Mouse (Mus musculus): ENCODE measurements around the gene Gnb3. TPM values are rescaled to one million over a fixed set of nuclear protein-coding genes. Genes with fewer than 3 reads are reported as not detected.
A peak's percentile ranks its signal among the peaks of the same experiment; 100 is the strongest.

The Gnb3 gene
- 0.81 and 1.0 TPM in 2 replicates for polyA plus RNA-seq (2016; fragmentation: Nextera tagmentation; extraction: Ambion mirVana)

DNA sequence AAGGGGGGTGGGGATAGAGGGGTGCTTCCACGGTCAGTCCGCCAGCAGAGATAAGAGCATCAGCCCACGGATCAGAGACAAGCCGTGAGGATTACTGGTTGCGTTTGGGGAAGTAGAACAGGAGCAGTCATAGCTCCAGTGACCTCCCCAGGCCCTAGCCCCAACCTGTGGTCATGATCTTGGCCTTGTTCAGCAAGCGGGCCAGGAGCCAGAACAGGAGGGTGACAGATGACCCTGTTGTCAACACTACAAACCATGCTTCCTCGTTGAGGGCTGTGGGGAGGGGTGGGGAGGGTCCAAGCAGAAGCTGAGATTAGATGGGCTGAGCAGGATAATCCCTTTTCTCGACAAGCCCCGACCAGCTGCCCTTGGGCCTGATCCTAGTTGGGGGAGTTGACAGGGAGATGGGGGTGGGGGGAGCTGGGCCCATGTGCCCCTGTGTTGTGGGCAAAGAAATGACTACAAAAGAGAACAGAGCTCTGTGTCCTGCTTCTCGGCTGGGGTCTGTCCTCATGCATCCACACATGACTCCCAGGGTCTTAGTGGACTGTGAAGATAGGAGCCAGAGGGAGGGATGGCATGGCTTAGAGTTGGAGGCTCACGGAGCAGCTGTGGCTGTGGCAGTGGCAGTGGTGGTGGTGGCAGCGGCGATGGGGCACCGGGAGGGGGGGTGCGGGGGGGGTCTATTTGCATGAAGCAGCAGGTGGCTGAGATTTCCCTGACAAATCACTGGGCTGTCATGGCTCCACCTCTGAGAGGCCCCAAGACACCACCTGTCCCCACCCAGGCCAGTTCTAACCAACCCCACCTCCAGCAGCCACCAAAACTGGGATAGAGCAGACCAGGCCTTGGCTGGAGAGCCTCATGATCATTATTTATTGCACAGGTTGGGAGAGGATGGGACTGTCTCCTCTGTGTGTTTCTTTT is at the start of gene Gnb3:
TSS of gene Gnb3 (minus strand) at position 35 of the 927 bp plus-strand sequence.
- Histone ChIP-seq H3K9ac (replicated peaks) (peak within 1 kb of the TSS; percentile 40), H3K4me1 (replicated peaks) (peaks cover 37% of the 10 kb centered on the region), H3K27me3 (no peaks in the 10 kb centered on the region), H3K4me3 (replicated peaks) (no peak within 1 kb of the TSS), H3K27ac (0 out of 2 replicates have a peak within 1 kb of the TSS, but pooled peaks have one; percentile 8), H3K9me3 (no peaks in the 10 kb centered on the region), H3K36me3 (peaks cover 48% of the 10 kb centered on the region), H3K4me2 (peak within 1 kb of the TSS; percentile 32; the same call in 1 of the 2 replicates)
- 30% methylated on average over 15 of the region's 15 CpGs for WGBS
- no peak; the same call in 1 of the 2 replicates for ATAC-seq (ENCODE audit: insufficient number of reproducible peaks, insufficient read depth, low FRiP score, low TSS enrichment, low read depth)

GRCm38 (mm10) chr6:124888555-124889125 is 48.6 kb upstream of the Gnb3 start:
- H3K4me1 ChIP-seq (replicated peaks): peaks cover 6% of the 10 kb centered on the region; the same call in 1 of the 2 replicates
- ATAC-seq (ENCODE audit: insufficient number of reproducible peaks, insufficient read depth, low FRiP score, low TSS enrichment, low read depth): no peak
- WGBS: 91% methylated on average over 6 of the region's 6 CpGs
- no peaks in the 10 kb centered on the region for H3K9me3 ChIP-seq
- H3K27me3 ChIP-seq: no peaks in the 10 kb centered on the region
- no peak overlapping the region for H3K9ac ChIP-seq (replicated peaks)
- no peak overlapping the region for H3K4me2 ChIP-seq
- H3K27ac ChIP-seq: no peak overlapping the region
- no peak overlapping the region for H3K4me3 ChIP-seq (replicated peaks)
- H3K36me3 ChIP-seq: no peaks in the 10 kb centered on the region

DNA sequence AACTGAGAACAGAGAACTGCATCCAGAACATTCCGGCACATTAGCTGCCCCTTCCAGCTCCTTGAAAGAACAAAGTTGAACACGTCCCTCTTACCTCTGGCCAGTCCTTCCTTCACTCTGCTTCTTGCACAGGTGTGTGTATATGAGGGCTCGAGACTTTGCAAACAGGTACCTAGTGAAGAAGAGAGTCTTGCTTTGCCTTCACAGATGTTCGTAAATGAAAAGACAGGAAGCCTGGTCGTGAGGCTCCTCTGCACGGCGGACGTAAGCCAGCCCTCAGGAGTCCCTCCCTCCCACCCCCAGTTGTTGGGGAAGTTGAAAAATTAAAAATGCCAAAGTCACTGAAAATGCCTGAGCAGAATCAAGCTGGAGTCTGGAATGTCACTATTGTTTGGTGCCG is 47.9 kb upstream of the Gnb3 start, which contains the start of gene Cd4:
TSS of gene Cd4 (minus strand) at position 236 of the 400 bp plus-strand sequence.
- Histone ChIP-seq H3K36me3 (no peaks in the 10 kb centered on the region), H3K4me2 (no peak within 1 kb of the TSS)
- 89% methylated on average over 9 of the region's 9 CpGs for WGBS

DNA sequence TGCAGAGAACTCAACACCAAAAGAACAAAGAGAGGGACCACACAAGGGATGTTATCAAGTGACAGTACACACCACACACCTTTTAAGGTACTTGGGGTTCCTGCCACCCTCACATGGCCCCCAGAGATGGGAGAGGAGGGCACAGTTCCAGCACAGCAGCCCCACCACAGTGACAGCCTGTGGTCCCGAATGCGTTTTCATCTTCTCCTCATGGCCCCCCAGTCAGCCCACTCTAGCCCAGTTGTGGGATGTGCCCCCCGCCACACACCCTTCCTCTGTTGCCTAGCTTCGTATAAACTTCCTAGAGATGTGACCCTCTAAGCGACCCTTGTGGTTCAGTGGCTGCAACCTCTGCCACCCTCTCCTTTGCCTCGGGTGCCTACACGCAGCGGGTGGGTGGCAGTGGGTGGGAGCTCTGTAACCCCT is 45.9 kb upstream of the Gnb3 start:
- no peak overlapping the region for H3K4me3 ChIP-seq (replicated peaks)
- H3K9me3 ChIP-seq: no peaks in the 10 kb centered on the region
- WGBS: 93% methylated on average over 8 of the region's 8 CpGs
- H3K27ac ChIP-seq: no peak overlapping the region
- no peak for ATAC-seq (ENCODE audit: insufficient number of reproducible peaks, insufficient read depth, low FRiP score, low TSS enrichment, low read depth)
- H3K27me3 ChIP-seq: no peaks in the 10 kb centered on the region
- H3K4me2 ChIP-seq: no peak overlapping the region
- H3K4me1 ChIP-seq (replicated peaks): peaks cover 6% of the 10 kb centered on the region; the same call in 1 of the 2 replicates
- H3K36me3 ChIP-seq: no peaks in the 10 kb centered on the region
- H3K9ac ChIP-seq (replicated peaks): no peak overlapping the region

More for the DNA sequence above, 47.9 kb upstream of the Gnb3 start, which contains the start of gene Cd4:
- Histone ChIP-seq H3K4me3 (replicated peaks) (no peak within 1 kb of the TSS), H3K9me3 (no peaks in the 10 kb centered on the region), H3K27me3 (no peaks in the 10 kb centered on the region), H3K4me1 (replicated peaks) (peaks cover 6% of the 10 kb centered on the region; the same call in 1 of the 2 replicates), H3K9ac (replicated peaks) (no peak within 1 kb of the TSS), H3K27ac (no peak within 1 kb of the TSS)
- ATAC-seq (ENCODE audit: insufficient number of reproducible peaks, insufficient read depth, low FRiP score, low TSS enrichment, low read depth): no peak

- Histone ChIP-seq H3K9me3 (no peaks in the 10 kb centered on the region), H3K4me1 (replicated peaks) (peaks cover 6% of the 10 kb centered on the region; the same call in 1 of the 2 replicates), H3K27me3 (no peaks in the 10 kb centered on the region), H3K4me2 (no peak overlapping the region), H3K9ac (replicated peaks) (no peak overlapping the region), H3K4me3 (replicated peaks) (no peak overlapping the region), H3K27ac (no peak overlapping the region), H3K36me3 (no peaks in the 10 kb centered on the region)
- ATAC-seq (ENCODE audit: insufficient number of reproducible peaks, insufficient read depth, low FRiP score, low TSS enrichment, low read depth): no peak
- WGBS: 72% methylated on average over 10 of the region's 10 CpGs
Measured at GRCm38 (mm10) chr6:124884714-124885500, 44.8 kb upstream of the Gnb3 start.

DNA sequence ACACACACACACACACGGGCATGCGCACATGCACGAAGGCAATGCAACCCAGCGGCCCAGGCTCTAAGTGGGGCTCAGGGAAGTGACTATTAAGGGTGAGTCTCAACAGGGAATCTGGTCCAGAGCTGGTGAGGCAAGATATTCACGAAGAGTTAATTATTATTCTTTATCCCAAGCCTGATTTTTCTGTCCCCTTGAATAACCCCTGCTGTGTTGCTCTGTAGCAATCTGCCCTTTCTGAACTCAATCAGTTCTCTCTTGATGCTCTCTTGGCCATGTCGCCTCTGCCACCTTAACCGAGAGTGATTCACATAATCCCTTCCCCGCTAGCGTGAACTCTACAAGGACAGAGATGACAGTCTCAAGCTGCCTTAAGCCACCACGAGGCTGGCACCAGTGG is 43.3 kb upstream of the Gnb3 start:
- Histone ChIP-seq H3K4me3 (replicated peaks) (no peak overlapping the region), H3K36me3 (no peaks in the 10 kb centered on the region), H3K4me2 (no peak overlapping the region), H3K9me3 (no peaks in the 10 kb centered on the region), H3K27me3 (no peaks in the 10 kb centered on the region), H3K4me1 (replicated peaks) (peaks cover 6% of the 10 kb centered on the region; the same call in 1 of the 2 replicates), H3K27ac (no peak overlapping the region), H3K9ac (replicated peaks) (no peak overlapping the region)
- ATAC-seq (ENCODE audit: insufficient number of reproducible peaks, insufficient read depth, low FRiP score, low TSS enrichment, low read depth): no peak
- 83% methylated on average over 10 of the region's 10 CpGs for whole genome bisulfite sequencing

DNA sequence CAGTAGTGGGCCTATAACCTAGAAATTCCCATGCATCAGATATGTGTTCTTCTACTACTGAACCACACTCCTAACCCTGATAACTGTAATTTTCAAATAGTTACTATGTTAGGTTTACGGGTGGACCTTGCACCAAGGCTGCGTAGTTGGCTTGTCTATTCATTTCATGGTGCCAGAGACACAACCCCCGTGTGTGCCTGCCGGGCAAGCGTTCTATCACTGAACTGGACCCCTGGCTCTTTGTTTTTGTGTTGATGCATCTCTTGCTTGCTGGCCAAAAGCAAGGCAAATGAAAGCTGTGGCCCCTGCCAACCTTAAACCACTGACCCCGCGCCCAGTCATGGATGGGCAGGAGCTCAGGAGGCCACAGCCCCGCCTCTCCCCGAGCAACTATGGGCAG is 41.7 kb upstream of the Gnb3 start:
- Histone ChIP-seq H3K27me3 (no peaks in the 10 kb centered on the region), H3K4me3 (replicated peaks) (no peak overlapping the region), H3K4me1 (replicated peaks) (peaks cover 6% of the 10 kb centered on the region; the same call in 1 of the 2 replicates), H3K9me3 (no peaks in the 10 kb centered on the region), H3K4me2 (no peak overlapping the region), H3K27ac (no peak overlapping the region), H3K9ac (replicated peaks) (no peak overlapping the region), H3K36me3 (no peaks in the 10 kb centered on the region)
- 89% methylated on average over 9 of the region's 9 CpGs for WGBS
- no peak for ATAC-seq (ENCODE audit: insufficient number of reproducible peaks, insufficient read depth, low FRiP score, low TSS enrichment, low read depth)

DNA sequence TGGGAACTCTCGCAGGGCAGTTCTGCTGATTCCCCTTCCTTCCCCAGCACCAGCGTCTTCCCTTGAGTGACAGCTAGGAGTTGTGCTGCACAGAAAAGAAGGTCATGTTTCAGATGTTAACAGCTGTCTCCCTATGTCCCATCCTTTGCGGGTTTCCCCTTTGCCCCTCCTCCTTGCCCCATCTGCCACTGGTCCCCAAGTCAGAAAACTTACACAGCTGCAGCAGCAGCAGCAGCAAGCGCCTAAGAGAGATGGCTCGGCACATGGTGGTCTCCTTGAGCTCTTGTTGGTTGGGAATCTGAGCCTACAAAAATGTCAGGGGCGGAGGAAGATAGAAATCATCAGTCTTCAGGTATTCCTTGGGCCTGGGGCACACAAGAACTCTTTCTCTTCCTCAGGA is 39.3 kb upstream of the Gnb3 start:
- Histone ChIP-seq H3K4me2 (no peak overlapping the region), H3K9ac (replicated peaks) (no peak overlapping the region), H3K4me1 (replicated peaks) (no peaks in the 10 kb centered on the region), H3K9me3 (no peaks in the 10 kb centered on the region), H3K27ac (no peak overlapping the region), H3K36me3 (no peaks in the 10 kb centered on the region), H3K27me3 (no peaks in the 10 kb centered on the region), H3K4me3 (replicated peaks) (no peak overlapping the region)
- no peak for ATAC-seq (ENCODE audit: insufficient number of reproducible peaks, insufficient read depth, low FRiP score, low TSS enrichment, low read depth)
- WGBS: 62% methylated on average over 6 of the region's 6 CpGs

DNA sequence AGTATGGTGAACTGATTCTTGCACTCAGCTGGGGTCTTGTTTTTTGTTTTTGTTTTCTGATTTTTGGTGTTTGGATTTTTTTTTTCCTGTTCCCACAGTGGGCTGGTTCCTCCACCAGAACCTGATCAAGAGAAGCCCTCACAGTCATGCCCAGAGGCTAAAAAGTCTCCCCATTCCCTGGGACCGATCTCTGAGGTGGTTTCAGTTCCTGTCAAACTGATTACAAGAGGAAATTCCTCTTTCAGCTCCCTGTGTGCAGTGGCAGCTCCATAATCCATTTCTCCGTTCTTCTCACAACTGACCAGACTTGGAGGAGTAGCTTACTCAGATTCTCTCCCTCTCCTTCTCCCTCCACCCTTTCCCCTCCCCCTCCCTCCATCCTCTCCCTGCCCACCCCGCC is 34.3 kb upstream of the Gnb3 start:
- no peak overlapping the region for H3K27ac ChIP-seq
- ATAC-seq (ENCODE audit: insufficient number of reproducible peaks, insufficient read depth, low FRiP score, low TSS enrichment, low read depth): no peak
- 52% methylated on average over 2 of the region's 3 CpGs for WGBS

DNA sequence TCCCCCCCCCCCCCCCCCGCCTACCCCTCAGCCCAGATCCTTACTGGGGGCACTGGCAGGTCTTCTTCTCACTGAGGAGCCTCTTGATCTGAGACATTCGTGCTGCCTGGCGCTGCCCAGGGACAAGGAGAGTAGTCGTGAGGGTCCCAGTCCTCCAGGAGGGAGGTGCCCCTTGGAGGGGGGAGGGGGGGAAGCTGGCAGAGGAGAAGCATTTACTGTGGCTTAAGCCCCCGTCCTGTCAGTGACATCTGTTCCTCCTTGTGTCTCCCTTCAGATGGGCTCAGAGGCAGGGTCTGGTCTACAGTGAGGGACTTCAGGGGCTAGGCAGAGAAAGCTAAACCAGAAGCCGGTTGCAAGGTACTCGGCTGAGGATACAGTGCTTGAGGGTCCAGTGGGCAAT is 26.5 kb upstream of the Gnb3 start:
- Histone ChIP-seq H3K27me3 (peaks cover 32% of the 10 kb centered on the region), H3K4me3 (replicated peaks) (no peak overlapping the region), H3K4me1 (replicated peaks) (peaks cover 54% of the 10 kb centered on the region), H3K36me3 (no peaks in the 10 kb centered on the region), H3K4me2 (no peak overlapping the region), H3K27ac (no peak overlapping the region; the same call in 1 of the 2 replicates), H3K9ac (replicated peaks) (no peak overlapping the region), H3K9me3 (no peaks in the 10 kb centered on the region)
- WGBS: 48% methylated on average over 6 of the region's 7 CpGs
- no peak for ATAC-seq (ENCODE audit: insufficient number of reproducible peaks, insufficient read depth, low FRiP score, low TSS enrichment, low read depth)

More for the DNA sequence above, 34.3 kb upstream of the Gnb3 start:
- H3K27me3 ChIP-seq: no peaks in the 10 kb centered on the region
- no peak overlapping the region for H3K4me3 ChIP-seq (replicated peaks)
- no peak overlapping the region for H3K9ac ChIP-seq (replicated peaks)
- no peaks in the 10 kb centered on the region for H3K4me1 ChIP-seq (replicated peaks)
- no peaks in the 10 kb centered on the region for H3K36me3 ChIP-seq
- H3K4me2 ChIP-seq: no peak overlapping the region
- H3K9me3 ChIP-seq: no peaks in the 10 kb centered on the region

Data from limb, embryonic 12.5 days (tissue).